ENCODE assay signal across 8 mouse cellular contexts in genomic region chr14:27066171-27066929, GRCm38 (mm10). TPM values are rescaled to one million over a fixed set of nuclear protein-coding genes. Genes with fewer than 3 reads are reported as not detected.
DNase-seq lines count a peak whose midpoint lies in the region; ATAC-seq and TF ChIP-seq lines count a peak whose summit lies in the region.

No protein-coding gene starts in this region.

- TF ChIP-seq CTCF in midbrain, postnatal 0 days (IDR thresholded peaks at IDR 0.05): no peak

- H3K36me3 ChIP-seq in kidney, embryonic 14.5 days (ENCODE audit: control insufficient read depth, insufficient read depth, low read length): no peaks in the 10 kb centered on the region
- H3K36me3 ChIP-seq in midbrain, postnatal 0 days (ENCODE audit: insufficient read depth, low read length): no peaks in the 10 kb centered on the region

- WGBS in kidney, embryonic 14.5 days: 16% methylated on average over 9 of the region's 9 CpGs
- 18% methylated on average over 9 of the region's 9 CpGs for WGBS in midbrain, postnatal 0 days

- peak overlapping the region; percentile 77 for H3K27ac ChIP-seq in kidney, embryonic 14.5 days (ENCODE audit: low read depth, low read length)
- H3K27ac ChIP-seq in midbrain, postnatal 0 days (ENCODE audit: low read depth, low read length): peak overlapping the region; percentile 43; the same call in 1 of the 2 replicates

- peak; percentile 65; the same call in 1 of the 2 replicates for ATAC-seq in kidney, embryonic 14.5 days (ENCODE audit: low FRiP score, low TSS enrichment)
- ATAC-seq in midbrain, postnatal 0 days (ENCODE audit: low FRiP score): no peak

- H3K9me3 ChIP-seq in kidney, embryonic 14.5 days (ENCODE audit: control insufficient read depth, low read length): no peaks in the 10 kb centered on the region
- no peaks in the 10 kb centered on the region for H3K9me3 ChIP-seq in midbrain, postnatal 0 days (ENCODE audit: low read length)

- H3K27me3 ChIP-seq in kidney, embryonic 14.5 days (ENCODE audit: control insufficient read depth, insufficient read depth, low read length): no peaks in the 10 kb centered on the region
- H3K27me3 ChIP-seq in midbrain, postnatal 0 days (ENCODE audit: insufficient read depth, low read length): no peaks in the 10 kb centered on the region

- H3K4me1 ChIP-seq in kidney, embryonic 14.5 days (ENCODE audit: control insufficient read depth, insufficient read depth, low read length): peaks cover 48% of the 10 kb centered on the region
- peaks cover 13% of the 10 kb centered on the region for H3K4me1 ChIP-seq in midbrain, postnatal 0 days (ENCODE audit: insufficient read depth, low read length)

- H3K4me2 ChIP-seq in kidney, embryonic 14.5 days (replicated peaks; ENCODE audit: low read depth, low read length): no peak overlapping the region; the same call in 1 of the 2 replicates
- H3K4me2 ChIP-seq in midbrain, postnatal 0 days (ENCODE audit: low read depth, low read length, poor library complexity, severe bottlenecking): no peak overlapping the region

- H3K4me3 ChIP-seq in kidney, embryonic 14.5 days (ENCODE audit: low read length): no peak overlapping the region
- no peak overlapping the region for H3K4me3 ChIP-seq in midbrain, postnatal 0 days (ENCODE audit: low read depth, low read length)

- DNase-seq in kidney, adult 18-20 months: no peak
- peak; percentile 30 for DNase-seq in gastrocnemius, postnatal 25 days
- DNase-seq in kidney, postnatal 25 days: peak; percentile 31 to 54
- DNase-seq in midbrain, postnatal 0 days (ENCODE audit: low spot score): no peak
- DNase-seq in urinary bladder, postnatal 14 days (ENCODE audit: low spot score): no peak
- no peak for DNase-seq in layer of hippocampus, adult 8-10 months (ENCODE audit: low spot score in 2 of 2)
- DNase-seq in ovary, postnatal 14 days (ENCODE audit: low spot score): no peak

- 0 out of 2 replicates have a peak overlapping the region, but pooled peaks have one; percentile 12 for H3K9ac ChIP-seq in kidney, embryonic 14.5 days (ENCODE audit: low read depth, low read length)
- H3K9ac ChIP-seq in midbrain, postnatal 0 days (replicated peaks; ENCODE audit: low read length, poor library complexity, severe bottlenecking): 0 out of 2 replicates have a peak overlapping the region, but pooled peaks have one; percentile 13

RNA-seq across cellular contexts. Expression of gene Il17rd, which starts 27.6 kb away (rescaled TPM):
- 6.8 and 9.2 TPM in 2 replicates for polyA plus RNA-seq in kidney, embryonic 14.5 days (2014; fragmentation: Nextera tagmentation; extraction: Ambion mirVana)
- total RNA-seq in gastrocnemius, postnatal 25 days (2021): 1 to 10 TPM; 2.1 to 2.4 TPM
- total RNA-seq in midbrain, postnatal 0 days (2014; rRNA removed): 9.1 TPM in 2 replicates
- polyA plus RNA-seq in midbrain, postnatal 0 days (2015; fragmentation: Nextera tagmentation; extraction: Ambion mirVana): 1.2 and 1.5 TPM in 2 replicates
- 1 to 10 TPM; 3.0 to 4.5 (median 3.5) TPM for total RNA-seq in layer of hippocampus, adult 8-10 months (2022)

RNA-seq across cellular contexts. Expression of gene Arhgef3, which starts 48.3 kb away (rescaled TPM):
- 7.7 and 15.0 TPM in 2 replicates for polyA plus RNA-seq in kidney, embryonic 14.5 days (2014; fragmentation: Nextera tagmentation; extraction: Ambion mirVana)
- 10 to 100 TPM in 1 of 2 experiments, 1 to 10 TPM in 1; 8.1 to 10.9 TPM for total RNA-seq in gastrocnemius, postnatal 25 days (2021)
- total RNA-seq in midbrain, postnatal 0 days (2014; rRNA removed): 17.0 and 18.6 TPM in 2 replicates
- 11.1 and 13.3 TPM in 2 replicates for polyA plus RNA-seq in midbrain, postnatal 0 days (2015; fragmentation: Nextera tagmentation; extraction: Ambion mirVana)
- 10 to 100 TPM; 68.5 to 86.1 (median 79.8) TPM for total RNA-seq in layer of hippocampus, adult 8-10 months (2022)

Comparison
In these comparisons a context has a peak if more than half of its experiments do, and no peak if none do; other contexts are left out.
1. DNase-seq: peak in gastrocnemius, postnatal 25 days (single experiment) and kidney, postnatal 25 days (2 of 2); none in kidney, adult 18-20 months (single experiment), midbrain, postnatal 0 days (single experiment), urinary bladder, postnatal 14 days (single experiment), layer of hippocampus, adult 8-10 months (0 of 2) and ovary, postnatal 14 days (single experiment).